Mouse (Mus musculus): ENCODE data around the gene Edem3.
A peak's percentile ranks its signal among the peaks of the same experiment; 100 is the strongest.

Edem3 gene

GRCm38 (mm10) chr1:151754881-151755659 is at the start of gene Edem3:
Gene Edem3 (plus strand): TSS chr1:151755371.
- DNase-seq (ENCODE audit: low spot score in 2 of 2), result peak; percentile 99

DNA sequence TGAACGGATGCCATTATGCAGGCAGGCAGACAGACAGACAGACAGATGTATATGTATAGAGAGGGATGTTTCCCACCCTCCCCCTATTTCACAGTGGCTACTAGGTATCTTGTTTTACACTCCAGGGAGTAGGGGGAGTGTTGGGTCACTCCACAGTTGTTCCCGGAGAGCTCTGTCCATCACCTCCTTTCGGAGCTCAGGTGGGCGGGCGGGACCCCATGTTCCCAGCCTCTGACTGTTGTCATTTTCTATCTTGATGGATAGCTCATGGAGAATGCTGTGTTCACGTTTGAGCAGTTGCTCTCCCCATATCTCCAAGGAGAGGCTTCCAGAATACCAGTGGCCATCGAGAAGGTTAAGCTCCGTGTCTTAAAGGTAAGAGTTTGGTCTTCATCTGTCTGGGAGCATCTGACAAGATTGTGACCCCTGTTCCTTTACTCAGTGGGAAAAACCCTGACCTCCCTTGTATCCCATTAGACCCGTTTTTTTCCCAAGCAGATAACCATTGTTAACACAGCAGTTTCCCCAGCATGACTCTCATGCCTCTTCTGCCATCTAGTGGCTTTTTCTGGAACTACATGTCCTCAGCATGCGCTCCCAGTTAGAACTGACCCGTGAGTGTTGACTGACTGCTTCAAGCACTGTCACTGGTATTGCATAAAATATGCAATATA is 49.3 kb upstream of the Edem3 start:
- DNase-seq (ENCODE audit: low spot score in 2 of 2), result peak; percentile 84 to 92

- DNase-seq (ENCODE audit: low spot score in 2 of 2), result no peak
Measured at GRCm38 (mm10) chr1:151706397-151706752, 48.8 kb upstream of the Edem3 start.

DNA sequence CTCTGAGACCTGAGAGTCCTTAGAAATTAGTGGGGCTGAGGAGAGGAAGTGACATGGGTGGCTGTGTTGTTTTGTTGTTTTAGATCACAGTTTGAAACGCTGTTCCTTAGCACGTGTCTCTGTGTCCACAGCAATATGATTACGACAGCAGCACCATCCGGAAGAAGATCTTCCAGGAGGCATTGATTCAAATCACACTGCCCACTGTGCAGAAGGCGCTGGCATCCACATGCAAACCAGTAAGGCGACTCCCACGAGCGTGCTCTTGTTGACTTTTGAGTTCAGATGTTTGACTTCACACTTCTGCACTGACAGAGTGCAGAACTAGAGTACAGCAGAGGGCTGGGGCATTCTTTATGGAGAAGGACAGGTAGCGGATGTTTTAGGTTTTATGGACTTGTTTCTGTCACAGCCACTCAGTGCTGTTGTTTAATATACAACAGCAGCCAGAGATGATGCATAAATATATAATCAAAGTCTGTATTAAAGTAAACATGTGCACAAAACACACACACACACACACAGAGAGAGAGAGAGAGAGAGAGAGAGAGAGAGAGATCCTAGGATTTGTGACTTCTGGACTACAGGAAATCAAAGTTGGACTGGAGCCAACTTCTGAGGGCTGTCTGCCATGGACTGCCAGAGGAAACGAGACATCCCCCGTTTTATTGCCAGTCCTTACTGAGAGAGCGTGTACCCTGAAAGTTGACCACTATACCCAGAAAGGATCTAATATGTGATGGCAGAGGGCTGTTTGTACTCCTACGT is 46.0 kb upstream of the Edem3 start:
- DNase-seq (ENCODE audit: low spot score in 2 of 2), result no peak

GRCm38 (mm10) chr1:151709734-151710022 is 45.5 kb upstream of the Edem3 start:
- no peak for DNase-seq (ENCODE audit: low spot score in 2 of 2)

- DNase-seq (ENCODE audit: low spot score in 2 of 2), result no peak
Measured at GRCm38 (mm10) chr1:151710424-151711055, 44.6 kb upstream of the Edem3 start.

GRCm38 (mm10) chr1:151711062-151711461 is 44.1 kb upstream of the Edem3 start:
- no peak for DNase-seq (ENCODE audit: low spot score in 2 of 2)

GRCm38 (mm10) chr1:151712664-151713063 is 42.5 kb upstream of the Edem3 start:
- DNase-seq (ENCODE audit: low spot score in 2 of 2), result no peak

GRCm38 (mm10) chr1:151713622-151714021 is 41.5 kb upstream of the Edem3 start:
- DNase-seq (ENCODE audit: low spot score in 2 of 2), result no peak

GRCm38 (mm10) chr1:151716024-151716710 is 39.0 kb upstream of the Edem3 start:
- DNase-seq (ENCODE audit: low spot score in 2 of 2), result no peak

DNA sequence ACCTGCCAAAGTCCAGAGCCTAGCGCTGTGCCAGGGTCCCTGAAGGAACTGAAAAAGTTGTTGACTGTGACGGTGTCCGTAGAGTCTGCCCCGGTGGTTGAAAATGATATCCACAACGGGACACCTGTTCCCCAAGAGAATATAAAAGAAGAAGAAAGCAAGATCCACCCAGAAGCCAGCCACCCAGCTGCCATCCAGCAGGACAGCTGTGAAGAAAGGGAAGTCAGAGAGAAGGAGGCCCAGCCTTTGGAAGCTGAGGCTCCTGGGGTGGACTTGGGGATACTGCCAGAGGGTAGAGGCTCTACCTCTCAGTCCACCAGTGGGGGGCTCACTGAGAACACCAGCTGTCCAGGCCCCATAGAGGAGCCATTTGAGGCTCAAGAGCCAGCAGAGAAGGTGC is 37.5 kb upstream of the Edem3 start:
- DNase-seq (ENCODE audit: low spot score in 2 of 2), result no peak

GRCm38 (mm10) chr1:151718575-151718974 is 36.6 kb upstream of the Edem3 start:
- no peak for DNase-seq (ENCODE audit: low spot score in 2 of 2)

DNA sequence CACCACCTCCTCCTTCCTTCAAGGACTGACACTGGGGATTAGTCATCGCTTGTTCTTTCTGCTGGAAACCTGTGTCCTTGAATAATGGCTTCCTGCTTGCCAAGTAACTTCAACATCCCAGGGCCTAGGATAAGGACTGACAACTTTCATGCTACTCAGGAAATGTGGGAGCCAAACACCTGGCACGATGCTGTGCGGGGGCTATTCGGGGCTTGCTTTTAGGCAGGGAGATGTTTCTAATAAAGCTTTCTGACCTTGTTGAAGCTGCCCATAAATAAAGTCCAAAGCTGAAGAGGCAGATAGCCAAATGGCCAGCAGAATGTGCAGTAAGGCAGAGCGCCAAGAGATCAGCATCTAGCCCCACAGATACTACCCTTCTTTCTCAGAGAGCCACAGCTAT is 35.3 kb upstream of the Edem3 start:
- no peak for DNase-seq (ENCODE audit: low spot score in 2 of 2)

GRCm38 (mm10) chr1:151720566-151720965 is 34.6 kb upstream of the Edem3 start:
- DNase-seq (ENCODE audit: low spot score in 2 of 2), result no peak

- no peak for DNase-seq (ENCODE audit: low spot score in 2 of 2)
Measured at GRCm38 (mm10) chr1:151721357-151721983, 33.7 kb upstream of the Edem3 start.

DNA sequence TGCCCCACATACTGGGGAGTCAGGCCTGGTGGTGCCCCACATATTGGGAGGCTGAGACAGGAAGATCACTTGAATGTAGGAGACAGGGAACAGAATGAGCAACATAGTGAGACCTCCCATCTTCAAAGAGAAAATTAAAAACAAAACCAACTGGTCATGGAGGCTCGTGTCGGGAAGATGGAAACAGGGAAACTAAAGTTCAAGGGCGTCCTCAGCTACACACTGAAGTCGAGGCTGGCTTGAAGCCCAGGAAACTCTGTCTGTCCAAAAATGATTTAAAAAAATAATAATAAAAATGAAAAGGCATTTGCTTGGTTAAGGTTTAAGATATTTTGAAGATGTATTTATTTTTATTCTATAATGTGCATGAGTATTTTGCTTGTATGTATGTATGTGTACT is 31.4 kb upstream of the Edem3 start:
- no peak for DNase-seq (ENCODE audit: low spot score in 2 of 2)

- DNase-seq (ENCODE audit: low spot score in 2 of 2), result no peak
Measured at GRCm38 (mm10) chr1:151725590-151725989, 29.6 kb upstream of the Edem3 start.

DNA sequence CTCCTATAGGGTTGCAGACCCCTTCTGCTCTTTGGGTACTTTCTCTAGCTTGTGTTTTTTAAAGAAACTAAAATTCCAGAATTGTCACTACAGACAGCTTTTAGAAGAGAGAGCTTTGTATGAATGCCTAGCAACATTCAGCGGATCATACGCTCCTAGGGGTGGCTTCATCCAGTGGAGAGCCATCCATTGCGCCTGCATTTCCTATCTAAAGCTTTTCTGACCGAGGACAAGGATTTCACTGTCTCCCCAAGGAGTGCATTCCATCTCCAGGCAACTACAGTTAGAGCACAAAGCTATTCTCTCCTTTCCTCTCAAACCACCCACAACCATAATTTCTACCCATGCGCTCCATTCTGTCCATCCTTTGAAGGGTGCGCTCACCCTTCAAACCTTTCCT is 28.8 kb upstream of the Edem3 start:
- DNase-seq (ENCODE audit: low spot score in 2 of 2), result no peak

- no peak for DNase-seq (ENCODE audit: low spot score in 2 of 2)
Measured at GRCm38 (mm10) chr1:151728141-151728540, 27.0 kb upstream of the Edem3 start.

GRCm38 (mm10) chr1:151737146-151737545 is 18.0 kb upstream of the Edem3 start:
- DNase-seq (ENCODE audit: low spot score in 2 of 2), result no peak

- no peak for DNase-seq (ENCODE audit: low spot score in 2 of 2)
Measured at GRCm38 (mm10) chr1:151741199-151741621, 14.0 kb upstream of the Edem3 start.
